Mouse (Mus musculus) limb, embryonic 14.5 days (tissue): ENCODE data around the gene Ufm1. TPM values are rescaled to one million over a fixed set of nuclear protein-coding genes. Genes with fewer than 3 reads are reported as not detected.

Experiments used
- ATAC-seq: fragments of 200-750 bp; cut with Nextera tagmentation; 2 replicates; pipeline ENCODE4 v1.8.0; 2017; ENCODE audit warnings: low read depth, moderate number of reproducible peaks, moderate TSS enrichment; ENCODE audit not compliant: low FRiP score
- DNase-seq: peaks from one replicate; pipeline ENCODE4 v3.0.0-alpha.2; 2015; ENCODE audit warnings: low spot score
- H3K27ac ChIP-seq: fragments of 300-500 bp; sonication (generic); replicated peaks from 2 replicates; pipeline ENCODE4 v1.5.1; 2014; ENCODE audit warnings: low read depth, mild to moderate bottlenecking, low read length, moderate library complexity, mixed read lengths
- H3K27me3 ChIP-seq: fragments of 300-500 bp; sonication (generic); 2 replicates; pipeline ENCODE4 v1.6.1; 2014; ENCODE audit warnings: low read length, mixed read lengths; ENCODE audit not compliant: control insufficient read depth, insufficient read depth
- H3K36me3 ChIP-seq: fragments of 300-500 bp; sonication (generic); 2 replicates; pipeline ENCODE4 v1.6.1; 2014; ENCODE audit warnings: mild to moderate bottlenecking, low read length, moderate library complexity, mixed read lengths; ENCODE audit not compliant: control insufficient read depth, insufficient read depth
- H3K4me1 ChIP-seq: fragments of 300-500 bp; sonication (generic); 2 replicates; pipeline ENCODE4 v1.6.1; 2014; ENCODE audit warnings: antibody characterized with exemption, low read length, mixed read lengths; ENCODE audit not compliant: control insufficient read depth, insufficient read depth
- H3K4me2 ChIP-seq: fragments of 300-500 bp; sonication (generic); replicated peaks from 2 replicates; pipeline ENCODE4 v1.6.1; 2014; ENCODE audit warnings: low read depth, mild to moderate bottlenecking, low read length, moderate library complexity; ENCODE audit not compliant: severe bottlenecking
- H3K4me3 ChIP-seq: fragments of 300-500 bp; sonication (generic); replicated peaks from 2 replicates; pipeline ENCODE4 v1.5.1; 2014; ENCODE audit warnings: low read length
- H3K9ac ChIP-seq: fragments of 300-500 bp; sonication (generic); 2 replicates; pipeline ENCODE4 v1.6.1; 2014; ENCODE audit warnings: mild to moderate bottlenecking, low read depth, low read length, moderate library complexity; ENCODE audit not compliant: severe bottlenecking
- H3K9me3 ChIP-seq: fragments of 300-500 bp; sonication (generic); 2 replicates; pipeline ENCODE4 v1.6.1; 2016; ENCODE audit warnings: low read length; ENCODE audit not compliant: control insufficient read depth
- POLR2A ChIP-seq: fragments of 200-500 bp; IDR thresholded peaks from 2 replicates; pipeline ENCODE4 v1.8.0; 2012; ENCODE audit warnings: inconsistent platforms, mild to moderate bottlenecking, moderate library complexity, borderline replicate concordance; ENCODE audit not compliant: insufficient read depth, insufficient read length; ENCODE audit errors: extremely low read depth
- WGBS: fragments of 180-500 bp; shearing (Covaris S2); extraction: QIAGEN DNeasy Blood & Tissue Kit; methylation state at CpG from one replicate; pipeline ENCODE4 v1.1.7; 2014; 5-methylcytosine and 5-hydroxymethylcytosine counted together
- polyA plus RNA-seq, 2 experiments: library from polyadenylated mRNA; depleted of rRNA in 1 of 2; stranded (reverse) in 1 of 2; unstranded in 1 of 2; fragments of >200 nt; fragmentation: Nextera tagmentation in 1 of 2; extraction: Ambion mirVana in 1 of 2; gene quantifications; 2 replicates each; pipeline versions ENCODE4 v1.2.1 to v1.2.3; 2012 to 2014

The Ufm1 gene
- polyA plus RNA-seq, 2 experiments: 42.2 to 103 TPM

- no peak for ATAC-seq
- no peaks in the 10 kb centered on the region for H3K27me3 ChIP-seq
- no peak overlapping the region for H3K4me3 ChIP-seq
- no peak for TF ChIP-seq POLR2A
- 86% methylated on average over 4 of the region's 4 CpGs for WGBS
- no peaks in the 10 kb centered on the region for H3K36me3 ChIP-seq
- no peaks in the 10 kb centered on the region for H3K4me1 ChIP-seq
- no peak overlapping the region for H3K4me2 ChIP-seq
- DNase-seq: no peak
- H3K9ac ChIP-seq: no peak overlapping the region
- H3K9me3 ChIP-seq: no peaks in the 10 kb centered on the region
- H3K27ac ChIP-seq: no peak overlapping the region
Observed at GRCm38 (mm10) chr3:53868212-53868611, 4.6 kb upstream of the Ufm1 start.

- H3K9me3 ChIP-seq: no peaks in the 10 kb centered on the region
- peaks cover 27% of the 10 kb centered on the region for H3K36me3 ChIP-seq
- H3K27ac ChIP-seq: no peak overlapping the region
- TF ChIP-seq POLR2A: no peak
- no peaks in the 10 kb centered on the region for H3K4me1 ChIP-seq
- no peak overlapping the region for H3K4me2 ChIP-seq
- no peak overlapping the region for H3K4me3 ChIP-seq
- H3K27me3 ChIP-seq: no peaks in the 10 kb centered on the region
- no peak for DNase-seq
- WGBS: 96% methylated on average over 3 of the region's 3 CpGs
- no peak overlapping the region for H3K9ac ChIP-seq
- ATAC-seq: no peak
Observed at GRCm38 (mm10) chr3:53854831-53855230, 8.8 kb downstream of the Ufm1 start.

- Histone ChIP-seq H3K36me3 (peaks cover 22% of the 10 kb centered on the region), H3K9me3 (no peaks in the 10 kb centered on the region), H3K9ac (no peak overlapping the region), H3K4me1 (no peaks in the 10 kb centered on the region), H3K4me2 (no peak overlapping the region), H3K4me3 (no peak overlapping the region), H3K27me3 (no peaks in the 10 kb centered on the region), H3K27ac (no peak overlapping the region)
- no peak for TF ChIP-seq POLR2A
- DNase-seq (no peak), ATAC-seq (no peak)
- 80% methylated on average over 4 of the region's 4 CpGs for WGBS
Observed at GRCm38 (mm10) chr3:53854261-53854660, 9.4 kb downstream of the Ufm1 start.

- H3K4me3 ChIP-seq: no peak overlapping the region
- 76% methylated on average over 11 of the region's 11 CpGs for WGBS
- no peak for TF ChIP-seq POLR2A
- no peak for DNase-seq
- H3K27me3 ChIP-seq: no peaks in the 10 kb centered on the region
- no peaks in the 10 kb centered on the region for H3K9me3 ChIP-seq
- no peak for ATAC-seq
- no peak overlapping the region for H3K4me2 ChIP-seq
- H3K36me3 ChIP-seq: no peaks in the 10 kb centered on the region
- H3K9ac ChIP-seq: no peak overlapping the region
- no peak overlapping the region for H3K27ac ChIP-seq
- H3K4me1 ChIP-seq: peaks cover 2% of the 10 kb centered on the region; the same call in 1 of the 2 replicates
Observed at GRCm38 (mm10) chr3:53848262-53848661, 15.4 kb downstream of the Ufm1 start.

- 16% methylated on average over 4 of the region's 4 CpGs for WGBS
- no peak overlapping the region for H3K4me2 ChIP-seq
- no peaks in the 10 kb centered on the region for H3K36me3 ChIP-seq
- no peaks in the 10 kb centered on the region for H3K9me3 ChIP-seq
- no peak overlapping the region for H3K9ac ChIP-seq
- H3K4me3 ChIP-seq: no peak overlapping the region
- no peaks in the 10 kb centered on the region for H3K27me3 ChIP-seq
- DNase-seq (no peak), ATAC-seq (no peak)
- no peak for TF ChIP-seq POLR2A
- peaks cover 2% of the 10 kb centered on the region; the same call in 1 of the 2 replicates for H3K4me1 ChIP-seq
- H3K27ac ChIP-seq: no peak overlapping the region
Observed at GRCm38 (mm10) chr3:53847726-53848125, 15.9 kb downstream of the Ufm1 start.

GRCm38 (mm10) chr3:53846206-53846928, 17.3 kb downstream of the Ufm1 start:
- TF ChIP-seq POLR2A: no peak
- Histone ChIP-seq H3K4me3 (no peak overlapping the region), H3K27ac (no peak overlapping the region), H3K4me1 (peaks cover 2% of the 10 kb centered on the region; the same call in 1 of the 2 replicates), H3K36me3 (no peaks in the 10 kb centered on the region), H3K9ac (no peak overlapping the region), H3K27me3 (no peaks in the 10 kb centered on the region), H3K4me2 (no peak overlapping the region), H3K9me3 (no peaks in the 10 kb centered on the region)
- WGBS: 74% methylated on average over 7 of the region's 7 CpGs
- DNase-seq (no peak), ATAC-seq (no peak)
